8 mouse cellular contexts compared by ENCODE assay signal in genomic region chr7:19360944-19361343, GRCm38 (mm10). TPM values are rescaled to one million over a fixed set of nuclear protein-coding genes. Genes with fewer than 3 reads are reported as not detected.
A peak's percentile ranks its signal among the peaks of the same experiment; 100 is the strongest.
DNase-seq lines count a peak whose midpoint lies in the region; ATAC-seq lines count a peak whose summit lies in the region.

No protein-coding gene starts in this region.

- peak overlapping the region; percentile 97 for H3K4me2 ChIP-seq in hindbrain, embryonic 13.5 days

- 0 out of 2 replicates have a peak overlapping the region, but pooled peaks have one; percentile 36 for H3K27ac ChIP-seq in hindbrain, embryonic 13.5 days

- H3K9ac ChIP-seq in hindbrain, embryonic 13.5 days = peak overlapping the region; percentile 60

- peaks cover 20% of the 10 kb centered on the region for H3K27me3 ChIP-seq in hindbrain, embryonic 13.5 days

- H3K9me3 ChIP-seq in hindbrain, embryonic 13.5 days = no peaks in the 10 kb centered on the region

- H3K4me3 ChIP-seq in hindbrain, embryonic 13.5 days = peak overlapping the region; percentile 56

- peaks cover 19% of the 10 kb centered on the region for H3K36me3 ChIP-seq in hindbrain, embryonic 13.5 days

- peaks cover 42% of the 10 kb centered on the region for H3K4me1 ChIP-seq in hindbrain, embryonic 13.5 days (replicated peaks)

- WGBS in hindbrain, embryonic 13.5 days = 0% methylated on average over 27 of the region's 27 CpGs

- ATAC-seq in hindbrain, embryonic 13.5 days (ENCODE audit: low FRiP score) = peak; percentile 54

- DNase-seq in R1 (ENCODE audit: low read depth, low spot score) = peak; percentile 94
- DNase-seq in cerebellum, postnatal 14 days = peak; percentile 91 to 92
- peak; percentile 84 to 86 for DNase-seq in frontal cortex, postnatal 14 days (ENCODE audit: low spot score in 2 of 2)
- peak; percentile 71 to 72 for DNase-seq in layer of hippocampus, postnatal 25 days (ENCODE audit: extremely low spot score in 1 of 2, low spot score in 1 of 2)
- DNase-seq in lung, postnatal 14 days = peak; percentile 92
- peak; percentile 92 for DNase-seq in retina, postnatal 1 day
- peak; percentile 73 for DNase-seq in thymus, postnatal 4 days

RNA-seq across cellular contexts. Expression of gene Ppp1r13l, which starts 1.4 kb away (rescaled TPM):
- 1.4 and 2.2 TPM in 2 replicates for polyA plus RNA-seq in hindbrain, embryonic 13.5 days (2015; fragmentation: Nextera tagmentation; extraction: Ambion mirVana)
- total RNA-seq in layer of hippocampus, postnatal 25 days (2021) = 1 to 10 TPM; 4.5 to 4.8 TPM

RNA-seq across cellular contexts. Expression of gene Cd3eap, which starts 1.7 kb away (rescaled TPM):
- polyA plus RNA-seq in hindbrain, embryonic 13.5 days (2015; fragmentation: Nextera tagmentation; extraction: Ambion mirVana) = 20.9 and 22.1 TPM in 2 replicates
- total RNA-seq in layer of hippocampus, postnatal 25 days (2021) = 10 to 100 TPM; 17.7 to 18.3 TPM

RNA-seq across cellular contexts. Expression of gene Ercc1, which starts 16.4 kb away (rescaled TPM):
- 84.9 and 96.6 TPM in 2 replicates for polyA plus RNA-seq in hindbrain, embryonic 13.5 days (2015; fragmentation: Nextera tagmentation; extraction: Ambion mirVana)
- total RNA-seq in layer of hippocampus, postnatal 25 days (2021) = 10 to 100 TPM; 37.8 to 39.1 TPM

RNA-seq across cellular contexts. Expression of gene Ercc2, which starts 20.9 kb away (rescaled TPM):
- 20.9 and 28.4 TPM in 2 replicates for polyA plus RNA-seq in hindbrain, embryonic 13.5 days (2015; fragmentation: Nextera tagmentation; extraction: Ambion mirVana)
- total RNA-seq in layer of hippocampus, postnatal 25 days (2021) = 10 to 100 TPM; 34.5 to 34.9 TPM

RNA-seq across cellular contexts. Expression of gene Klc3, which starts 43.0 kb away (rescaled TPM):
- 2.1 and 2.4 TPM in 2 replicates for polyA plus RNA-seq in hindbrain, embryonic 13.5 days (2015; fragmentation: Nextera tagmentation; extraction: Ambion mirVana)
- total RNA-seq in layer of hippocampus, postnatal 25 days (2021) = 1 to 10 TPM; 2.2 to 3.4 TPM

Comparison
In these comparisons a context has a peak if more than half of its experiments do, and no peak if none do; other contexts are left out.
1. Peak in every context shown above with its lines: DNase-seq, ATAC-seq, H3K4me3 ChIP-seq and H3K27ac ChIP-seq.